Mouse (Mus musculus): Measurements from ENCODE around the gene C130026I21Rik.
"Not testable (repeated sequence)": the region's sequence is repeated elsewhere in the genome, so short reads cannot be mapped to it uniquely, and the experiment has no call there.

The C130026I21Rik gene

DNA sequence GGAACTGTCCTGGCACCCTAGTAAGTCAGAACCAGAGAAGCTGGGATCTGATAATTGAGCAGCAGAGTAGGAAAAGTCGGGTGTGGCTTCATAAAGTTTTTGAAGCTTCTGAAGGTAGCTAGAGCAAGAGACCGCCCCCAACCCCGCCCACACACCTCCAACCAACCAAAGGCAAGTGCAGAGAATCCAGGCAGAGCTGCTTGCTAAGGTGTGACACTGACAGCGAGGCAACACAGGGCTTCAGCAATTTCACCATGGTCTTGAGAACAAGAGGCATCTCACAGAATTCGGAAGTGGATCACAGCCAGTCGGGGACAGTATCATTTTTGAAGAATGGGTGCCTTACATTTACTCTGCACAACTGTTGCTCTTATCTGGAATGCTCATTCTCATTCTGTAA is at the start of gene C130026I21Rik:
Gene C130026I21Rik, minus strand, starts transcription at position 101 of the 400 bp plus-strand sequence.
- DNase-seq, result not testable (repeated sequence)

GRCm38 (mm10) chr1:85287063-85287462 is 16.7 kb upstream of the C130026I21Rik start:
- DNase-seq, result peak; percentile 21

- not testable (repeated sequence) for DNase-seq
Observed at GRCm38 (mm10) chr1:85276421-85276820, 6.1 kb upstream of the C130026I21Rik start.

- DNase-seq, result not testable (repeated sequence)
Observed at GRCm38 (mm10) chr1:85258634-85259033, 11.7 kb downstream of the C130026I21Rik start.

- DNase-seq, result not testable (repeated sequence)
Observed at GRCm38 (mm10) chr1:85255217-85255616, 15.1 kb downstream of the C130026I21Rik start.

GRCm38 (mm10) chr1:85251211-85251610 is 19.2 kb downstream of the C130026I21Rik start:
- DNase-seq, result not testable (repeated sequence)

DNA sequence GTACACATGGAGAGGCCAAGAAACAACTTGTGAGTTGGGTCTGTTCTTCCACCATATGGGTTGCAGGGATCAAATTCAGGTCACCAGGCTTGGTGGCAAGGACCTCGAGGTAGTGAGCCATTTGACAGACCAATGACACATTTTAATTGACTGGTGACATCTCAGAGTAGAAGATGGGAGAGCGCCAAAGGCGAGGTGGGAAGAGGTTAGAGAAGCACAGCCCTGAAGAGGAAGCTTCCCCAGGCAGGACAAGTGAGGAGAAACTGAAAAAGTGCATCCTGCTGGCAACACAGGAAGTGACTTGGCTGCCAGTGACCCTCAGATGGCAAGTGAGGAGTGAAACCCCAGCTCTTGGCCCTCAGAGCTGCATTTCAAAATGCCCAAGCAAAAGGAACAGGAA is 21.4 kb downstream of the C130026I21Rik start:
- DNase-seq, result not testable (repeated sequence)

DNA sequence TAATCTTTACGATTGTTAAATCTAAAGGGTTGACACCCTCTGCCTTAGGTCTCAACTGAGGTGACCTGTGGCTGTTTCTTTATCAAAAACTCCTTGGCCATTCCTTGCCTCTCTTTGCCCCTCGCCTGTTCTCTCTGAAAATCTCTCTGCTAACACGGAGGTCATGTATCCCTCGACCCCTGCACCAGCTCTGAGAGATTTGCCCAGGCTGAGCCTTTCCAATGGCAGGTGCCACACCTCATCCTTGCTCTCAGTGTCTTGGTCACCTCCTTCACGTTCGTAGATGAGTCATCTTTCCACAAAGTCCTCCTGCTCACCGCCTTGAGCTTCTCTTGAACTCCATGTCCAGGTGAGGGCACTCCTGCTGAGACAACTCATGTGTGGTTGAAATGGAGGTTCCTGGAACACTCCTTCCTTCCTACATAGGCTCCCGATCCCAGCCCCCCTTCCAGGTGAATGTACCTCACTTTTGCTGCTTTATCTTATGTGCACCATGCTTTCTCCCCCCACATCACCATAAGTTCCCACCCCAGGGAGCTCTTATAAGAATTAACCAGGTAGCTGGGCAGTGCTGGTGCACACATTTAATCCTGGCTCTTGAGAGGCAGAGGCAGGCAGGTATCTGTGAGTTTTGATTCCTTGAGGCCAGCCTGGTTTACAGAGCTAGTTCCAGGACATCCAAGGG is 23.4 kb downstream of the C130026I21Rik start:
- DNase-seq, result not testable (repeated sequence)

DNA sequence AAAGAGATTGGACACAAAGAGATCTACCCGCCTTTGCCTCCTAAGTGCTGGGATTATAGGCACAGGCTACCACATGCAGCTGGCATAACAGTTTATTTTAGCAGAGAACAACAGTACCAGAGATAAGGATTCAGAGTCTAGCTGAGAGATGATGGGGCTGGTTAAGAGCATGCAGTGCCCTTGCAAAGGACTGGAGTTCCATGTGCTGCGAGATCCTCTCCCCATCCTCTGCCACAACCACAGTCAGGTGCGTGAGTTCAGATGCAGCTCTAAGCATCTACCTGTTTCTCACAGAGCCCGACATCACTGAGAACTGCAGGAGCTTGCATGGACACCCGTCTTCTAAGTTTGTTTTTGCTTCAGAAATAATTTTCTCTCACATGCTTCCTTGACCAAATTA is 24.1 kb downstream of the C130026I21Rik start:
- DNase-seq, result not testable (repeated sequence)

DNA sequence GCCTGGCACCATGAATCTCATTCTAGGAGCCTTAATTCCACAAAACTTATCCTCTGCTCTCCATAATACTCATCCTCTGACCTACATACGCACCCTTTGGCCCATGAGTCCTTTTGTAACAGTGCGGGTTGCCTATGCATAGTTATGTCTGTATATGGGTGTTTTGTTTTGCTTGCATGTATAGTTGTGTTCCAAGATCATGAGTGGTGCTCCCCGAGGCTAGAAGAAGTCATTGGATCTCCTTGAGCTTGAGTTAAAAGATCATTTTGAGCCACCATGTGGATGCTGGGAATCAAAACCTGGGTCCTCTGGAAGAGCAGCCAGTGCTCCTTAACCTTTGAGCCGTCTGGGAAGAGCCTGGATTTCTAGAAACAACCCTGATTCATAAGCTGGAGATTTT is 25.4 kb downstream of the C130026I21Rik start:
- not testable (repeated sequence) for DNase-seq

DNA sequence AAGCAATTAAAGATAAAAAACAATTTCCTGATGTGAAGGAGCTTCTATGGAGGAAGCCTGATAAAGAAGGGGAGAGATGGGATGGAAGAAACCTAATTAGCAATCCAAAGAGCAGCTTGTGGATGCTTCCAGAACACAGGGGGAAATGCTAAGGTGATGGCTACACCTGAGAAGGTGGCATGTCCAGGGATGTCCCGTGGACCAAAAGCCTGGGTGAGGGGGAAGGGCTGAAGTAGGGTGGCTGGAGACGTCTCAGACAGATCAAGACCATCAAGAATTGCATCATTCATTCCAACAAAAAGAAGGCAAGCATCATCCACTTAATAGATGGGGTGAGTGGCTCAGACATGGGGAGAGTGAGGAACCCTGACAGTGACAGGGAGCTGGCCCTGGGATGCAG is 27.3 kb downstream of the C130026I21Rik start:
- DNase-seq, result not testable (repeated sequence)

DNA sequence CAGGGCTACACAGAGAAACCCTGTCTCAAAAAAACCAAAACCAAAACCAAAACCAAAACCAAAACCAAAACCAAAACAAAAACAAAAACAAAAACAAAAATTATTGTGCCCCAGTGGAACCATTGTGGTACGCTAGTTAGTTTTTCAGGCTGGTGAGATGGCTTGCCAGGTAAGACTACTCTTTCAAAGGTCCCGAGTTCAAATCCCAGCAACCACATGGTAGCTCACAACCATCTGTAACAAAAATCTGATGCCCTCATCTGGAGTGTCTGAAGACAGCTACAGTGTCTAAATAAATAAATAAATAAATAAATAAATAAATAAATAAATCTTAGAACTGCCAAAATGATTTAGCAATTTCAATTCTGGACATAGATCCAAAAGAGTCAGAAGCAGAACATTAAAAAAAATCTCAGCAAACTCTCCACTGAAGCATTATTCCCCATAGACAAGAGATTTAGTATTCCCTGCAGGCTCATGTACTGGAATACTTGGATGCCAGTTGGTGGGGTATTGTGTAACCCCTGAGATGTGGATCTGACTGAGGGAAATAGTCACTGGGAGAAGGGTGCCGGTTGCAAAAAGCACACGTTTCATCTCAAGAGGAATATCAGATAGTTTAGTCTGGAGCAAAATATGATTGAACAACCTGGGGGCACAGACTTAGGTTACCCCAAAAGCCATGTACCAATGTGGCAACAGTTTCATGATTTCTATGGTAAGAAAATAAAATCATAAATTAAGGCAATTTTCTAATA is 31.2 kb downstream of the C130026I21Rik start:
- not testable (repeated sequence) for DNase-seq

- not testable (repeated sequence) for DNase-seq
Observed at GRCm38 (mm10) chr1:85206531-85206930, 63.8 kb downstream of the C130026I21Rik start.

DNA sequence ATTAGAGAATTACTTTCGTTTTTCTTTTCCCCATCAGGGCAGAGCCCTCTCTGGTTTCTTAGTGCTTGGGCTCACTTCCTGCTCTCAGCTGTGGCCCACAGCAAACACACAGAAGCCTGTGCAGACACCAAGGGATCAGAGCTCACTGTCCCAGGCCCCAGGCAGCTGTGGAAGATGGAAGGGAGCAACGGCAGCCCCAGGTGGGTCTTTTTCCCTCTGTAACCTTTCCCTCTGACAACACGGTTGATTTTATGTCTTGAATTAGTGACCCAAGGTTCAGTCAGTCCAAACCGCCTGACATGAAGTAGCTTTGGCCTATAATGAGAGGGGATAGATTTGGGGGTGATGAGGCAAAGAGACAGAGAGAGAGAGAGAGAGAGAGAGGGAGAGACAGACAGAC is 70.8 kb downstream of the C130026I21Rik start:
- DNase-seq, result not testable (repeated sequence)

- DNase-seq, result not testable (repeated sequence)
Observed at GRCm38 (mm10) chr1:85198647-85199350, 71.6 kb downstream of the C130026I21Rik start.

DNA sequence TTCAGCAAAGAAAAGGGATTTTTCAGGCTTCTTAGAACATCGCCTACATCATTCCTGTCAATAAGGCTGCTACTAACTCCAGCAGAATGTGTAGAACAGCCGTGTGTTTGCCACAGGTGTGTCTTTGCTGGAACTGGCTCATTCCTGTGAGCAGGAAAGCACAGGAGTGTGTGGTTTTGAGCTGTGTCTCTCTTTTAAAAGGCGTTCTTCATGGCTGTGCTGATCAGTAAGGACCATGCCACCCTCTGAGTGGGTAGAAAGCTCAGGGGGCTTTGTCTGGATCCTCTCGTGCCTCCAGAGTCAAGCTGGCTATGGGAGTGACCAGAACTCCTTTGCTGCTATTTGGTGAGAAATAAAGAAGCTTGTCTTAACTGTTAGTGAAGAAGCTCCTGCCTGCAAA is 73.6 kb downstream of the C130026I21Rik start:
- not testable (repeated sequence) for DNase-seq

DNA sequence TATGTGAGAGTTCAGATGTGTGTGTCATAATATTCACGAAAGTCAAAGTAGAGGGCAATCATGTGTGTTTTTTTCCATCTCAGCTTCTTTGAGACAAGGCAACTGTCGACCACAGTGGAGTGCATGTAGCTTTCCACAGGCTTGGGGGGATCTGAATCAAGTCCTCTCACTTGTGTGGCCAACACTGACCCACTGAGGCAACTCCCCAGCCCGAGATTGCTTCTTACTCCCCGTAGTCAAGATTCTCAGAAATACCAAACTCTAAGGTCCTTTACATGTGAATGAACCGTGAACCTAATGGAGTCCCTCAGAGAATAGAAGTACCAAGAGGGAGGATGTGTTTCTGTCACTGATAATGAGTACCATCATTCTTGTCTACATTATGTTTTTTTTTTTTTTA is 76.6 kb downstream of the C130026I21Rik start:
- not testable (repeated sequence) for DNase-seq

GRCm38 (mm10) chr1:85181981-85182380 is 88.4 kb downstream of the C130026I21Rik start:
- DNase-seq, result not testable (repeated sequence)

DNA sequence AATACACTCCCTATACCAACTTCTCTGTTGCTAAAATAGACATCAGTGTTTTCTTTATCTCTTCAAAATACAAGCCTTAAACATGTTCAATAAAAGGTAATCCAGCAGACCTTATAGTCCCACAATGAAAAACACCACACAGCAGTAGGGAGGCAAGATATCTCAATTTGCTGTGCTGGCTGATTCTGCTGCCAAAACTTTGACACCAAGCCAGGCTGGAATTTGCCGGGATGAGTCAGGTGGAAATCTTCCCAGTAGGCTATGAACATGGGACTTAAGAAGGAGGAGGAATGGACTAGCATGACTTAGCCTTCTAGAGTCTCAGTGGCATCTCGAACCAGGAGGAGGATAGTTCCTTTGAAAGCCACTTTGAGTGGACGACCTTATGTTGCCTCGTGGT is 91.4 kb downstream of the C130026I21Rik start:
- not testable (repeated sequence) for DNase-seq

GRCm38 (mm10) chr1:85162841-85163240 is 107.5 kb downstream of the C130026I21Rik start:
- DNase-seq, result not testable (repeated sequence)

- not testable (repeated sequence) for DNase-seq
Observed at GRCm38 (mm10) chr1:85155151-85155550, 115.2 kb downstream of the C130026I21Rik start.

DNA sequence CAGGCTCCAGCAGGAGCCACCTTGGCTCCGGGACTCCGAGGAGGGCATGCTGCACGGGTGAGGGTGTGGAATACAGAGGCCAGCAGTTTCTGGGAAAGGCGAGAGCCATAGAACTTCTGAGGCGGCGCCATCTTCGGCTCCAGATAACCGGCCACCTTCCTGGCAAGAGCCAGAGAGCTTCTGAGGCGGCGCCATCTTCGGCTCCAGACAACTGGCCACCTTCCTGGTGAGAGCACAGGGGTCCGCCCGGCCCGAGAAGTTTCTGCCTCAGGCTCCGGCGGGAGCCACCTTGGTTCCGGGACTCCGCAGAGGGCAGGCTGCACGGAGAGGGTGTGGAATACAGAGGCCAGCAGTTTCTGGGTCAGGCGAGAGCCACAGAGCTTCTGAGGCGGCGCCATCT is 136.7 kb downstream of the C130026I21Rik start:
- not testable (repeated sequence) for DNase-seq

- DNase-seq, result not testable (repeated sequence)
Observed at GRCm38 (mm10) chr1:85121841-85122240, 148.5 kb downstream of the C130026I21Rik start.
